ENCODE assay signal across 8 mouse cellular contexts in genomic region chr1:152592609-152593008, GRCm38 (mm10).
DNase-seq lines count a peak whose midpoint lies in the region; ATAC-seq lines count a peak whose summit lies in the region.

No protein-coding gene starts in this region.

- peak overlapping the region; percentile 71 for H3K4me2 ChIP-seq in liver, embryonic 13.5 days

- DNase-seq in heart, adult 9 months (ENCODE audit: low spot score in 2 of 2), result peak; percentile 52 to 71
- no peak for DNase-seq in heart, postnatal 25 days (ENCODE audit: low spot score)
- peak; percentile 78 for DNase-seq in c-Kit-negative CD71-positive TER-119-positive erythroid progenitor cells, embryonic 14.5 days (ENCODE audit: low read depth, low spot score)
- peak; percentile 74 for DNase-seq in liver, embryonic 13.5 days
- peak; percentile 63 to 71 for DNase-seq in spleen, postnatal 14 days (ENCODE audit: low spot score in 2 of 2)
- DNase-seq in left cerebral cortex, postnatal 36 days (ENCODE audit: low spot score in 2 of 2), result no peak
- DNase-seq in left cerebral cortex, adult 18-20 months (ENCODE audit: low spot score in 2 of 2), result no peak
- no peak for DNase-seq in cerebellum, adult 18-20 months

- ATAC-seq in liver, embryonic 13.5 days (ENCODE audit: low read depth), result peak; percentile 98

- H3K4me1 ChIP-seq in liver, embryonic 13.5 days (replicated peaks), result peaks cover 69% of the 10 kb centered on the region

- no peaks in the 10 kb centered on the region for H3K36me3 ChIP-seq in liver, embryonic 13.5 days

- 25% methylated on average over 6 of the region's 6 CpGs for WGBS in liver, embryonic 13.5 days (ENCODE audit: insufficient replicate concordance)

- H3K4me3 ChIP-seq in liver, embryonic 13.5 days (replicated peaks), result peak overlapping the region; percentile 49

- peaks cover 6% of the 10 kb centered on the region; the same call in 1 of the 2 replicates for H3K27me3 ChIP-seq in liver, embryonic 13.5 days

- H3K9me3 ChIP-seq in liver, embryonic 13.5 days (replicated peaks), result no peaks in the 10 kb centered on the region

- peak overlapping the region; percentile 94 for H3K27ac ChIP-seq in liver, embryonic 13.5 days

- peak overlapping the region; percentile 71 for H3K9ac ChIP-seq in liver, embryonic 13.5 days

- intact Hi-C loops in heart, postnatal 25 days (cut with DNase I), result loop anchor here (2.0 kb wide), 1 partner anchor 14 kb away; no protein-coding TSS in a partner anchor
- intact Hi-C loops in left cerebral cortex, postnatal 36 days (cut with DNase I), result no loop called here

Comparison
In these comparisons a context has a peak if more than half of its experiments do, and no peak if none do; other contexts are left out.
1. DNase-seq: peak in heart, adult 9 months (2 of 2), c-Kit-negative CD71-positive TER-119-positive erythroid progenitor cells, embryonic 14.5 days (single experiment), liver, embryonic 13.5 days (single experiment) and spleen, postnatal 14 days (2 of 2); none in heart, postnatal 25 days (single experiment), left cerebral cortex, postnatal 36 days (0 of 2), left cerebral cortex, adult 18-20 months (0 of 2) and cerebellum, adult 18-20 months (0 of 2).